Mouse (Mus musculus) megakaryocyte, adult 5-6 weeks (primary cell): ENCODE data around the gene Mylk4. TPM values are rescaled to one million over a fixed set of nuclear protein-coding genes. Genes with fewer than 3 reads are reported as not detected.

Source experiments
- total RNA-seq, 2 experiments: library from RNA; stranded (forward) in 1 of 2; stranded (reverse) in 1 of 2; fragments of 153-499, 151-499 nt in 1 of 2; fragments of 221-1000, 200-1000 nt in 1 of 2; gene quantifications; 2 replicates each; pipeline versions ENCODE4 v1.2.3 to v1.2.4; 2015 to 2017

Mylk4 gene
- total RNA-seq, 2 experiments from 2014 or later = not detected

Other genes with a start within 250 kb of the Mylk4 start
- 8.8 and 11.8 TPM in 2 replicates for gene Wrnip1, start 18.1 kb upstream of the Mylk4 start, total RNA-seq (2015)
- gene Wrnip1, start 18.1 kb upstream of the Mylk4 start, total RNA-seq (2017) = 22.6 and 27.5 TPM in 2 replicates
- not detected in 2 replicates for gene D930007J09Rik, start 18.9 kb upstream of the Mylk4 start, total RNA-seq (2015)
- gene D930007J09Rik, start 18.9 kb upstream of the Mylk4 start, total RNA-seq (2017) = not detected in 2 replicates
- gene Serpinb1a, start 67.2 kb upstream of the Mylk4 start, total RNA-seq (2015) = 147 and 163 TPM in 2 replicates
- 189 and 208 TPM in 2 replicates for gene Serpinb1a, start 67.2 kb upstream of the Mylk4 start, total RNA-seq (2017)
- gene Serpinb1c, start 114.3 kb upstream of the Mylk4 start, total RNA-seq (2015) = not detected in 2 replicates
- gene Serpinb1c, start 114.3 kb upstream of the Mylk4 start, total RNA-seq (2017) = not detected in 2 replicates
- gene Serpinb6b, start 181.3 kb upstream of the Mylk4 start, total RNA-seq (2015) = 1.6 and 1.7 TPM in 2 replicates
- 1.9 and 7.2 TPM in 2 replicates for gene Serpinb6b, start 181.3 kb upstream of the Mylk4 start, total RNA-seq (2017)
- gene Serpinb9, start 219.3 kb upstream of the Mylk4 start, total RNA-seq (2015) = 2.7 and 4.2 TPM in 2 replicates
- gene Serpinb9, start 219.3 kb upstream of the Mylk4 start, total RNA-seq (2017) = 1.9 TPM in 2 replicates
- 0.27 TPM in 1 of 2 replicates, not detected in the other for gene Serpinb9b, start 243.5 kb upstream of the Mylk4 start, total RNA-seq (2015)
- gene Serpinb9b, start 243.5 kb upstream of the Mylk4 start, total RNA-seq (2017) = not detected in 2 replicates